In the genomic region with DNA sequence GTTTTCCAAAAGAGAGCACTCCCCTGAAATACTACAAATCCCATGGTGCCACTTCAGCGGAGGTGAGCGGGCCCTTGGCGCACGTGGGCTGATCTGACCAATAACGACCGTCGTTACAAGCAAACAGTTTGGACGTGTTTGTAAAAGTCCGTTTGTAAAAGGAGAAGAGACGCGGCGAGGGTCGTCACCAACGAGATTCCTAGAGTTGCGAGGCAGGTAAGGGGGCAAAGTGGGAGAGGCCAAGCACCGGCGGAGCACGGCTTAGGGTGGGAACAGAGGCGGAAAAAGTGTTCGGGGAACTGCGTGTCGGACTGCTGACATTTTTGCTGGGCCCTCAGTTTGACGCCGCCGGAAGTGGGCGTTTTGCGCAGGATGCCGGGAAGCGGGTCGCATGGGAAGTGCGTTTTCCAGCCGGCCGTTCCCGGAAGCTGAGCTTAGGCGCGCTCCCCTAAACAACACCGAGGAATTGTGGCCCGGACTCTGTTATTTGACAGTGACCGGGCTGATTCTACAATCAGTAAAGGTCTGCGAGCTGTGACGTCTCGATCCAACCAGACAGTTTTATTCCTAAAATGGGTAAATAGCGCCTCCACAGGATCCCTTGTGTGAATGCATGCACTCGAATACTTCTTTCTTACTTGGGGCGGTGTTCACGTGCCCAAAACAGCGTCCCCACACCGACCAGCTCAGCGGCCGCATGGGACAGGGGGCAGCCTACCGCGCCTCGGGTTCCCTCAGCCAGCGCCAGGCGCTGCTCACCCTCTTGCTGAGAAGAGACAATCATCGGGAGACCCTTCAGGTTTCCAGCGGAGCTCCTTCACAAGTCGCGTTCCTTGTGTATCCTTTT, we compare ENCODE assay signal across 8 mouse cellular contexts. TPM values are rescaled to one million over a fixed set of nuclear protein-coding genes. Genes with fewer than 3 reads are reported as not detected.
DNase-seq lines count a peak whose midpoint lies in the region; ATAC-seq and TF ChIP-seq lines count a peak whose summit lies in the region.

A gene (plus strand): TSS at position 103 of the 847 bp plus-strand sequence.

- under 1% methylated on average over 59 of the region's 59 CpGs for WGBS in forebrain, embryonic 10.5 days
- WGBS in heart, embryonic 15.5 days = under 1% methylated on average over 59 of the region's 59 CpGs
- under 1% methylated on average over 59 of the region's 59 CpGs for WGBS in liver, embryonic 14.5 days (ENCODE audit: insufficient replicate concordance)
- under 1% methylated on average over 59 of the region's 59 CpGs for WGBS in neural tube, embryonic 11.5 days
- under 1% methylated on average over 59 of the region's 59 CpGs for WGBS in stomach, postnatal 0 days

- H3K36me3 ChIP-seq in forebrain, embryonic 10.5 days (replicated peaks) = peaks cover 55% of the 10 kb centered on the region
- H3K36me3 ChIP-seq in heart, embryonic 15.5 days = peaks cover 26% of the 10 kb centered on the region
- H3K36me3 ChIP-seq in liver, embryonic 14.5 days (replicated peaks; ENCODE audit: control insufficient read depth, insufficient read depth, low read depth) = peaks cover 1% of the 10 kb centered on the region
- H3K36me3 ChIP-seq in neural tube, embryonic 11.5 days (ENCODE audit: control insufficient read depth, insufficient read depth, low read length) = peaks cover 5% of the 10 kb centered on the region; the same call in 1 of the 2 replicates
- peaks cover 5% of the 10 kb centered on the region for H3K36me3 ChIP-seq in stomach, postnatal 0 days (ENCODE audit: control insufficient read depth, insufficient read depth, low read length)

- 0 out of 2 replicates have a peak, but pooled peaks have one; percentile 13 for TF ChIP-seq EP300 in liver, embryonic 14.5 days (IDR thresholded peaks at IDR 0.05; ENCODE audit: low read depth)
- TF ChIP-seq EP300 in stomach, postnatal 0 days (optimal IDR thresholded peaks at IDR 0.05) = no peak

- H3K4me2 ChIP-seq in heart, embryonic 15.5 days = peak within 1 kb of the TSS; percentile 83
- peak within 1 kb of the TSS; percentile 93 for H3K4me2 ChIP-seq in liver, embryonic 14.5 days (ENCODE audit: low read depth)
- H3K4me2 ChIP-seq in neural tube, embryonic 11.5 days (ENCODE audit: low read depth) = peak within 1 kb of the TSS; percentile 54
- peak within 1 kb of the TSS; percentile 85 for H3K4me2 ChIP-seq in stomach, postnatal 0 days (replicated peaks; ENCODE audit: low read depth)

- peaks cover 19% of the 10 kb centered on the region for H3K4me1 ChIP-seq in forebrain, embryonic 10.5 days
- peaks cover 4% of the 10 kb centered on the region for H3K4me1 ChIP-seq in heart, embryonic 15.5 days (replicated peaks)
- peaks cover 5 to 8% of the 10 kb centered on the region in 2 experiments; a peak in 2 of 4 replicates for H3K4me1 ChIP-seq in liver, embryonic 14.5 days (replicated peaks; ENCODE audit: control insufficient read depth in 2 of 2, insufficient read depth in 2 of 2, low read length in 1 of 2)
- peaks cover 4% of the 10 kb centered on the region; the same call in 1 of the 2 replicates for H3K4me1 ChIP-seq in neural tube, embryonic 11.5 days (ENCODE audit: control insufficient read depth, insufficient read depth, low read length)
- no peaks in the 10 kb centered on the region for H3K4me1 ChIP-seq in stomach, postnatal 0 days (replicated peaks; ENCODE audit: control insufficient read depth, insufficient read depth)

- H3K4me3 ChIP-seq in forebrain, embryonic 10.5 days = peak within 1 kb of the TSS; percentile 89
- peak within 1 kb of the TSS; percentile 85 for H3K4me3 ChIP-seq in heart, embryonic 15.5 days
- peak within 1 kb of the TSS; percentile 89 to 97 for H3K4me3 ChIP-seq in liver, embryonic 14.5 days (ENCODE audit: insufficient read depth in 1 of 2, low read depth in 2 of 2, low read length in 2 of 2)
- peak within 1 kb of the TSS; percentile 63 for H3K4me3 ChIP-seq in neural tube, embryonic 11.5 days (ENCODE audit: low read depth, low read length)
- peak within 1 kb of the TSS; percentile 72 for H3K4me3 ChIP-seq in stomach, postnatal 0 days (ENCODE audit: low read depth, low read length)

- no peaks in the 10 kb centered on the region for H3K9me3 ChIP-seq in forebrain, embryonic 10.5 days
- H3K9me3 ChIP-seq in heart, embryonic 15.5 days (replicated peaks) = no peaks in the 10 kb centered on the region
- H3K9me3 ChIP-seq in liver, embryonic 14.5 days (ENCODE audit: control insufficient read depth, low read length) = no peaks in the 10 kb centered on the region
- H3K9me3 ChIP-seq in neural tube, embryonic 11.5 days (ENCODE audit: control insufficient read depth, low read length) = no peaks in the 10 kb centered on the region
- no peaks in the 10 kb centered on the region for H3K9me3 ChIP-seq in stomach, postnatal 0 days (ENCODE audit: control insufficient read depth, low read length)

- H3K27ac ChIP-seq in forebrain, embryonic 10.5 days = peak within 1 kb of the TSS; percentile 93
- peak within 1 kb of the TSS; percentile 98 for H3K27ac ChIP-seq in heart, embryonic 15.5 days
- H3K27ac ChIP-seq in liver, embryonic 14.5 days = peak within 1 kb of the TSS; percentile 94
- H3K27ac ChIP-seq in neural tube, embryonic 11.5 days (ENCODE audit: low read depth, low read length) = peak within 1 kb of the TSS; percentile 63
- peak within 1 kb of the TSS; percentile 97 for H3K27ac ChIP-seq in stomach, postnatal 0 days (replicated peaks)

- DNase-seq in CD8-positive naive resting alpha-beta T cell, adult 2 months (ENCODE audit: low read depth in 2 of 2, low spot score in 2 of 2) = peak; percentile 87 to 92
- DNase-seq in c-Kit-positive CD71-negative TER-119-negative erythroid progenitor cells, embryonic 14.5 days (ENCODE audit: low read depth) = peak; percentile 90
- DNase-seq in forebrain, embryonic 10.5 days (ENCODE audit: extremely low spot score, low spot score) = peak; percentile 97
- peak; percentile 94 to 97 for DNase-seq in kidney, postnatal 25 days
- peak; percentile 90 to 93 (median 90) for DNase-seq in liver, embryonic 14.5 days (ENCODE audit: low read depth in 3 of 3, low spot score in 3 of 3)
- peak; percentile 95 for DNase-seq in neural tube, embryonic 11.5 days (ENCODE audit: low spot score)
- DNase-seq in stomach, postnatal 0 days (ENCODE audit: low spot score) = peak; percentile 96

- peak within 1 kb of the TSS; percentile 90 for H3K9ac ChIP-seq in heart, embryonic 15.5 days
- H3K9ac ChIP-seq in liver, embryonic 14.5 days (replicated peaks) = peak within 1 kb of the TSS; percentile 97
- peak within 1 kb of the TSS; percentile 73 for H3K9ac ChIP-seq in neural tube, embryonic 11.5 days (ENCODE audit: low read length)
- H3K9ac ChIP-seq in stomach, postnatal 0 days (ENCODE audit: low read length) = peak within 1 kb of the TSS; percentile 88

- H3K27me3 ChIP-seq in forebrain, embryonic 10.5 days (ENCODE audit: poor library complexity, severe bottlenecking) = no peaks in the 10 kb centered on the region
- no peaks in the 10 kb centered on the region for H3K27me3 ChIP-seq in heart, embryonic 15.5 days
- H3K27me3 ChIP-seq in liver, embryonic 14.5 days (ENCODE audit: control insufficient read depth, insufficient read depth, low read length) = no peaks in the 10 kb centered on the region
- H3K27me3 ChIP-seq in neural tube, embryonic 11.5 days (ENCODE audit: control insufficient read depth, insufficient read depth, low read length) = no peaks in the 10 kb centered on the region
- H3K27me3 ChIP-seq in stomach, postnatal 0 days (ENCODE audit: control insufficient read depth, insufficient read depth, low read length) = no peaks in the 10 kb centered on the region

- ATAC-seq in heart, embryonic 15.5 days (replicated peaks; ENCODE audit: insufficient number of reproducible peaks, insufficient read depth, low FRiP score, low read depth) = peak; percentile 93
- peak; percentile 95 for ATAC-seq in liver, embryonic 14.5 days (ENCODE audit: insufficient read depth)
- peak; percentile 93 for ATAC-seq in neural tube, embryonic 11.5 days (ENCODE audit: insufficient read depth, low FRiP score, low TSS enrichment)
- ATAC-seq in stomach, postnatal 0 days (ENCODE audit: low FRiP score, low TSS enrichment) = peak; percentile 93

- TF ChIP-seq CTCF in liver, embryonic 14.5 days (IDR thresholded peaks at IDR 0.05; ENCODE audit: low read depth) = peak; percentile 76
- peak; percentile 69 for TF ChIP-seq CTCF in stomach, postnatal 0 days (IDR thresholded peaks at IDR 0.05; ENCODE audit: low read depth)

RNA-seq across cellular contexts. Expression of the gene that starts here (rescaled TPM):
- 24.4 and 25.5 TPM in 2 replicates for polyA plus RNA-seq in forebrain, embryonic 10.5 days (2016; fragmentation: Nextera tagmentation; extraction: Ambion mirVana)
- 15.1 and 17.3 TPM in 2 replicates for polyA plus RNA-seq in heart, embryonic 15.5 days (2015; fragmentation: Nextera tagmentation; extraction: Ambion mirVana)
- polyA plus RNA-seq in liver, embryonic 14.5 days (2012; rRNA removed) = 4.7 and 6.2 TPM in 2 replicates
- polyA plus RNA-seq in liver, embryonic 14.5 days (2014; fragmentation: Nextera tagmentation; extraction: Ambion mirVana) = 10.5 and 10.7 TPM in 2 replicates
- 21.0 and 24.1 TPM in 2 replicates for polyA plus RNA-seq in neural tube, embryonic 11.5 days (2014; fragmentation: Nextera tagmentation; extraction: Ambion mirVana)
- 15.0 and 16.4 TPM in 2 replicates for polyA plus RNA-seq in stomach, postnatal 0 days (2015; fragmentation: Nextera tagmentation; extraction: Ambion mirVana)

Comparison
In these comparisons a context has a peak if more than half of its experiments do, and no peak if none do; other contexts are left out.
1. Peak in every context shown above with its lines: DNase-seq, ATAC-seq, H3K4me3 ChIP-seq and H3K27ac ChIP-seq.